Mouse (Mus musculus) lung, adult 2 months (tissue): ENCODE results near the gene Bpi. TPM values are rescaled to one million over a fixed set of nuclear protein-coding genes. Genes with fewer than 3 reads are reported as not detected.

Source experiments
- DNase-seq: peaks from one replicate; pipeline ENCODE4 v3.0.0; 2022
- H3K4me1 ChIP-seq: fragments of 200-500 bp; 2 replicates; pipeline ENCODE4 v1.6.1; 2011; ENCODE audit warnings: low read length; ENCODE audit not compliant: control insufficient read depth, insufficient read depth
- H3K4me3 ChIP-seq: fragments of 200-500 bp; replicated peaks from 2 replicates; pipeline ENCODE3; 2011; ENCODE audit warnings: low read depth, mild to moderate bottlenecking, control low read depth, low read length; ENCODE audit errors: extremely low read depth
- CTCF ChIP-seq: fragments of 200-500 bp; IDR thresholded peaks from 2 replicates; pipeline ENCODE4 v1.5.1; 2011; ENCODE audit warnings: mild to moderate bottlenecking, low read length, control low read depth; ENCODE audit not compliant: insufficient read depth
- POLR2A ChIP-seq: fragments of 200-500 bp; IDR thresholded peaks from 2 replicates; pipeline ENCODE4 v1.6.1; 2011; ENCODE audit warnings: low read depth, mild to moderate bottlenecking, control low read depth, low read length, borderline replicate concordance; ENCODE audit errors: extremely low read depth
- WGBS: fragments of 180-500 bp; shearing (Covaris S2); methylation state at CpG from one replicate; pipeline ENCODE4 v1.1.7; 2018; 5-methylcytosine and 5-hydroxymethylcytosine counted together
- polyA plus RNA-seq: library from polyadenylated mRNA; depleted of rRNA; stranded (reverse); fragments of >200 nt; gene quantifications from 2 replicates; pipeline ENCODE4 v1.2.3, GENCODE M21; 2012

Gene Bpi
- polyA plus RNA-seq, 1 experiment = not detected

DNA sequence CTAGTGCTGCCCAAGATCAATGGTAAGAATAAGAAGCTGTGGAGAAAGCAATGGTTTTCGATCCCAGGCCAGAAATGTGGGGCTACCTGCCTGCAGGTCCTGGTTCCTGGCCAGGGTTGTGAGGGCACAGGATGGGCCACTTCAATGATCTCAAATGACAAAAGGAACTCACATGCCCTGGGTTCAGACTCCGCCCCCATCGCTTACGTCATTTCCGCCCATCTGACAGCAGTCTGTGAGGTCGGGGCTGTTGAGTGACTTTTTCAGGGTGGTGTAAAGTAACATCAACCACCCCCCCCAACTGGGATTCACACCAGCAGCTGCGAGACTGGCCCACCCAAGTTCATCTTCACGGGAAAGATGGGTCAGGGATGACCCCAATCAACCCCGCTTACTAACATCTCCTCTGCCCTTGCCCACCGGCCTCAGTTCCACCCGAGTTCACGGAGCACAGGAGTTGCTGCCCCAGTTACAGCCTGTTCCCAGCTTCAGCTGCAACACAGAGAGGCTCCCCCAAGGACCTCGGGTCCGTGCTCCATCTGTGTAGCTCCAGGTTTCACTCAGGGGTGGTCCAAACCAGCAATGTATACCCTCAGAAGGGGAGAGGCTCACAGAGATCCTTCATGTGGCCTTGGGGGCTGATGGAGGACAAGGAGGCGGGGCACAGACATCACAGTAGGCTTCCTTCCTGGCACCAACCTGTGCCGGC, 23.8 kb downstream of the Bpi start:
- no peak for TF ChIP-seq CTCF
- TF ChIP-seq POLR2A = no peak
- Histone ChIP-seq H3K4me3 (no peak overlapping the region), H3K4me1 (no peaks in the 10 kb centered on the region)
- WGBS = 50% methylated on average over 16 of the region's 16 CpGs
- DNase-seq = no peak

- DNase-seq = no peak
- TF ChIP-seq POLR2A = no peak
- no peak for TF ChIP-seq CTCF
- no peak overlapping the region for H3K4me3 ChIP-seq
- no peaks in the 10 kb centered on the region for H3K4me1 ChIP-seq
- WGBS = 72% methylated on average over 7 of the region's 7 CpGs
Observed at GRCm38 (mm10) chr2:158283136-158283535, 25.2 kb downstream of the Bpi start.

DNA sequence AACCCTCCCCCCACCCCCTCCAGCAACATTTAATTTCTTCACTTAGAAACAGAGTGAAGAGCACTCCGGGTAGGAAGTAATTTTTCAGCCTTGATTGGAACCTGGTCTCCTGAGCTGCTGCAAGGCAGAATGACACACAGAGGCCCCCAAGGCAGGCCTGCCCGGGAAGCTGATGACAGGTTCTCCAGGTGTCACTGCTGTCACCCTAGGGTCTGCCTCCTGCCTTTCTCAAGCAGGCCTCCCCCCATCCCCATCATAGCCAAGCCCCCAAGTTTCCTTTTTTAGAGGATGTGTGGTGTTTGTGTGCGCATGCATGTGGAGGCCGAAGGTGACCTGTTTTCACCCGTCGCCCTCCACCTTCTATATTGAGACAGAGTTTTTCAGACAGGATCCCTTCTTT, 25.9 kb downstream of the Bpi start:
- DNase-seq = no peak
- TF ChIP-seq POLR2A = no peak
- no peak for TF ChIP-seq CTCF
- Histone ChIP-seq H3K4me3 (no peak overlapping the region), H3K4me1 (no peaks in the 10 kb centered on the region)
- 65% methylated on average over 6 of the region's 6 CpGs for whole genome bisulfite sequencing

DNA sequence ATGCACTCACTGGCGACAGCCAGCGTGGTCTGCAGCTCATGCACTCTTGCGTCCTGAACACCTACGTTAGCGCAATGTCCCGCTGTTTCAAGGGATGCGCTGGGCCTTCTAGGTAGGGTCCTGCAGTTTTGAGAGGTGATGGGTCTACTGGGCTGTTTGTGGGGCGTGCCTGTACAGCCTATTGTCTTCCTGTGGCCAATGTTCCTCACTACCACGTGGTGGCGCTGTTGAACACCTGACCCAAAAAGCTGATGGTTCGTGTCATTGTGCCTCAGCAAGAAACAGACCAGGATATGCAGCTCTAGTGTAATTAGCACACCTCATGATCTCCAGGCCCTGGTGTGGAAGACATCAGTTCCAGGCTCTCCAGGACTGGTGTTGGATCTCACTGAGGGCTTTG, 26.7 kb downstream of the Bpi start:
- TF ChIP-seq POLR2A (no peak), CTCF (peak; percentile 98)
- Histone ChIP-seq H3K4me3 (no peak overlapping the region), H3K4me1 (no peaks in the 10 kb centered on the region)
- peak; percentile 70 for DNase-seq
- WGBS = 20% methylated on average over 11 of the region's 11 CpGs

DNA sequence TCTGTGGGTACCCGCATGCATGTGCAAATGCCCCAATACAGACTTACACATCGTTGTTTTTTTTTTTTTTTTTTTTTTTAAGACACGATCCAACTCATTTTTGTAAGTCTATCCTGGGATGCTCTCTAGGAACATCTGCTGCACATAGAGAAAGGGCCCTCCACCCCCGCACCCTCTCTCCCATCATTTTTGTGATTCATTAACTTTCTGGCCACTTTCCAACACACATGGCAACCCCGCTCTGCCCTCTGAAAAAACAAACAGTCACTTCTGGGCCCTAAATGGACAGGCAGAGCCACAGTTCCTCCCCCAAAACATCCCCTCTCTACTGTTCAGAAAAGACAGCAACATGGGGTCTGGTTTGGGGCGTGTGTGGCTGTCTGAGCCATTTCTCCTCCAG, 27.8 kb downstream of the Bpi start:
- TF ChIP-seq POLR2A (no peak), CTCF (no peak)
- DNase-seq = no peak
- WGBS = 59% methylated on average over 6 of the region's 6 CpGs
- H3K4me1 ChIP-seq = no peaks in the 10 kb centered on the region
- no peak overlapping the region for H3K4me3 ChIP-seq

- TF ChIP-seq POLR2A (no peak), CTCF (no peak)
- DNase-seq = no peak
- H3K4me1 ChIP-seq = no peaks in the 10 kb centered on the region
- no peak overlapping the region for H3K4me3 ChIP-seq
- WGBS = 44% methylated on average over 9 of the region's 9 CpGs
Observed at GRCm38 (mm10) chr2:158295700-158296099, 37.8 kb downstream of the Bpi start.

GRCm38 (mm10) chr2:158299203-158299602, 41.3 kb downstream of the Bpi start:
- 64% methylated on average over 3 of the region's 3 CpGs for WGBS
- H3K4me3 ChIP-seq = no peak overlapping the region
- H3K4me1 ChIP-seq = no peaks in the 10 kb centered on the region
- no peak for DNase-seq
- TF ChIP-seq POLR2A (no peak), CTCF (no peak)

- TF ChIP-seq CTCF = no peak
- no peak for TF ChIP-seq POLR2A
- H3K4me3 ChIP-seq = no peak overlapping the region
- no peak for DNase-seq
- 54% methylated on average over 4 of the region's 4 CpGs for WGBS
- H3K4me1 ChIP-seq = no peaks in the 10 kb centered on the region
Observed at GRCm38 (mm10) chr2:158299731-158300130, 41.8 kb downstream of the Bpi start.

DNA sequence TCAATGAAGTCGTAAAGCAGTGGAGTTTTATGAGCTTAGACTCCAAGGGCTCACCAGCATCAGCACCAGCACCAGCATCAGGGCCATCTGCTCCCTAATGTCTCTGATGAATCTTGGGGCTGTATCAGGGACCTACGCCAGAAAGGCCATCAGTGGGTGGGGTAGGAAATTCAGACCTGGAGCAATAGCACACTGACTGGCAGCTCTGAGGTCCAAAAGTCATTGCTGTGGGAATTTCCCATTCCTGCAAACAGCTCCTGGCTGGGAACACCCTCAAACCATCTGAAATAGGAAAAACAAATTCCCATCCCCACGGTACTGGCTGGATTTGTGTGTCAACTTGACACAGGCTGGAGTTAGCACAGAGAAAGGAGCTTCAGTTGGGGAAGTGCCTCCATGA, 44.9 kb downstream of the Bpi start:
- 64% methylated on average over 3 of the region's 3 CpGs for WGBS
- no peak for TF ChIP-seq CTCF
- no peak for TF ChIP-seq POLR2A
- no peak overlapping the region for H3K4me3 ChIP-seq
- peaks cover 12% of the 10 kb centered on the region for H3K4me1 ChIP-seq
- DNase-seq = no peak

DNA sequence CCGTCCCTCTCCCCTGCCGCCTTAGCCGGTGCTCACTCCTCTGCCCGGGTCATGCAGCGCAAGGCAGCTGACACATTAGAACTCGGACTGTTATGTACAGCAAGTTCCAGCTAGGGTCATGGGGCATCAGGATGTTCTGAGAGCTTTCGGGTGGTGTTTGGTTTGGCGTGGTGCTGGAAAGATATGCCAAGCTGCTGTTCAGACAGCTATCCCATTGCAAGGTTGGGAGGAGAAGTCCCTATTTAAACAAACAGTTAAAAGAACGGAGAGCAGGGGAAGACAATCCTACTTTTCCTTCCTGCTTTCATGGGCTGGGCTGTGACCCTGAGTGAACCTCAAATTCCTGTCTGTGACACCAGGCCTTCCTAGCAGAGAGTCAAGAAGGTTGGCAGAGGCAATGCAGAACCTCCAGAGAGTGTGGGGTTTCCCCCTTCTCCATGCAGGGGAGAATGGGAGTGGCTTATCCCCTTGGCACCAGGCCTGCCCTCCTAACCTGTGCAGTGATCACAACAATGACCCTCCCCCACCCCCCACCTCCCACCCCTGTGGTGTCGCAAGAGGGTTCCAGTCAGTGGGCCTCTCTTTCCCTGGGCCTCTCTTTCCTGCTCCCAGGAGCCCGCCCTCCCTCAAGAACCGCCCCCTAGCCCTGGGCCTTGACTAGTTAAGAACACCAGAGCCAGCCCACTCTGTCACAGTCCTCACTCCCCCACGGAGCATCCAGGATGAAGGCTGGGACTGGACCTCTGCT, 48.2 kb downstream of the Bpi start, which contains the start of gene Lbp:
TSS of gene Lbp (plus strand) at position 546 of the 748 bp plus-strand sequence.
- peak; percentile 75; the same call in 1 of the 2 replicates for TF ChIP-seq POLR2A
- TF ChIP-seq CTCF = no peak
- Histone ChIP-seq H3K4me1 (peaks cover 20% of the 10 kb centered on the region), H3K4me3 (peak within 1 kb of the TSS; percentile 51)
- 7% methylated on average over 13 of the region's 13 CpGs for WGBS
- peak; percentile 72 for DNase-seq
